Mouse (Mus musculus) thymus, adult 2 months (tissue): ENCODE measurements at regions not wholly inside any gene's neighbourhood (a gene's known extent, or its start where the extent isn't known, plus 50 kb on each side); places are given as distances from the start of the nearest gene placed in this dataset.

ENCODE experiments used
- CTCF ChIP-seq: fragments of 200-500 bp; IDR thresholded peaks from 2 replicates; pipeline ENCODE4 v1.5.1; 2012; ENCODE audit warnings: mild to moderate bottlenecking, control low read depth, low read length, moderate library complexity, borderline replicate concordance; ENCODE audit not compliant: control insufficient read depth, poor library complexity, insufficient read depth; ENCODE audit errors: extremely low read depth
- POLR2A ChIP-seq: fragments of 200-500 bp; IDR thresholded peaks from 2 replicates; pipeline ENCODE4 v1.6.1; 2012; ENCODE audit warnings: mild to moderate bottlenecking, low read length, control low read depth, moderate library complexity; ENCODE audit not compliant: control insufficient read depth, poor library complexity, insufficient read depth; ENCODE audit errors: extremely low read depth

DNA sequence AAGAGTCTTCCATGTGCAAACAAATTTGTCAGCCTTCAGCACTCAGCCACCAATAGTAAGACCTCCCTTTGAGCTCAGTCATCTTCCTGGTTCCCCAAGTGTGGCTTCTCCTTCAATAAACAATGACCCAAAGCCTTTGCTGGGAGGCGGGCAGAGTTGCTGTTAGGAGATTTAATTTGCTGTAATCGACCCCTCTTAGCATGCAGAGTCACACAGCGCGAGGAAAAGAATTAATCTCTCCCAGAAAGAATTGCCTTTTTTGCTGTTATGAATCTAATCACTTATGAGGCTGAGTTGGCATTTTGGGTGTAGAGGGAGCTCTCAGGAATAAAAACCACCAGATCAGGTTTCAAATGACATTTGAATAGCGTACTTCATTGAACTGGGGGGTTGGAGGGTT is 387.0 kb downstream of the Prdm2 start:
- TF ChIP-seq CTCF (no peak), POLR2A (no peak)
